Mouse (Mus musculus): Measurements from ENCODE around the gene Ms4a14.
"Not testable (repeated sequence)": the region's sequence is repeated elsewhere in the genome, so short reads cannot be mapped to it uniquely, and the experiment has no call there.

Ms4a14 gene

DNA sequence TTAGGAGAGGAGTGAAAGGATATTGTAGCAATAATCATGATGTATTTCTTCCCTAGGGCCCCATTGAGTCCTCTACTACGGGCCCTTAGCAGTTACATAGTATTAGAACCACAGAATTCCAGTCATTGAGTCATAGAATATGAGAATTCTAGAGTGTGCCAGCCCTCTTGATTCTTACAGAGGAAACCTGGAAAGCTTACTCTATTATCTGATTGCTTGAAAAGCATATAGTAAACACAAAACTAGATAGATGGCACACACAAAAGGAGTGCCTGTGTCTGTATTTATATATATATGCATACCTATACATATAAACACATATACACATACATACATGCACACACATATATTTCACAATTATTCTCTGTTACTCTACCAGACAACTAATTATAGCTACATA lies at the start of gene Ms4a14:
Gene Ms4a14, minus strand, starts transcription at position 101 of the 400 bp plus-strand sequence.
- in situ Hi-C loops (cut with MboI; ENCODE audit: unreplicated experiment in 2 of 2) = no loop called here

DNA sequence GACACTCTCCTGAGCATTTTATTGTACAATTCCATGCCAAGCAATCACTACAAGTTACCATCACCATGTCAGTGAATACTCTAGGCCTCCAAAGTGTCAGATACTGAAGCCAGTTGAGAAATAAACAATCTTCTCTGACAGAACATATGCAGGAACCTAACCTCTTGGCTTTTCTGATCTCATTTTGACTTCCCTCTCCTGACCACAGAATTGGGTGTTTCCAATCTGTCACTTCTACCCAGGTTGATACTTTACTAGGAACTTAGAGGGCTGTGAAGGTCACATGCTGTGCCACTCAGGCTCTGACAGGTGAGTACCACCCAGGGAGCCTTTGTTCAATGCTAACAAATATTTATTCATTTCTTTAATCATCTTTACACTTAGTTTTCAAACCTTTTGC lies 47.7 kb upstream of the Ms4a14 start:
- in situ Hi-C loops (cut with MboI; ENCODE audit: unreplicated experiment in 2 of 2) = no loop called here

DNA sequence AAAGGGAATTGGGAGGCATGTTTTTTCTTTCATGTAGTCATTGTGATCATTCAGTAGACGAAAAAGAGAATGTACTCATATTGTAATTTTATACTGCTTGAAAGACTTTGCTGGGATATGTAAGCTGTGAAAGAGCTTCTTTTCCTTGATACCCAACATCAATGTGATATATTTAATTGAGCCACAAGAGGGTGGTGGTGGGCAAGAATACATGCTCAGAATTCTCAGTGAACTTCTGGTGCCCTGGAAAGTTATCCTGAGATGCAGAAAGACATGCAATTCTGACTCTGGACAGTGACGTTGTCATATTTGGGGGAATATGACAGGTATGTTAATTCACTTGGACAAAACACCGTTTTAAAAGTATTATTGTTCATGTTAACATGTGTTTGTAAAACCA lies 45.9 kb upstream of the Ms4a14 start:
- in situ Hi-C loops (cut with MboI; ENCODE audit: unreplicated experiment in 2 of 2) = no loop called here

DNA sequence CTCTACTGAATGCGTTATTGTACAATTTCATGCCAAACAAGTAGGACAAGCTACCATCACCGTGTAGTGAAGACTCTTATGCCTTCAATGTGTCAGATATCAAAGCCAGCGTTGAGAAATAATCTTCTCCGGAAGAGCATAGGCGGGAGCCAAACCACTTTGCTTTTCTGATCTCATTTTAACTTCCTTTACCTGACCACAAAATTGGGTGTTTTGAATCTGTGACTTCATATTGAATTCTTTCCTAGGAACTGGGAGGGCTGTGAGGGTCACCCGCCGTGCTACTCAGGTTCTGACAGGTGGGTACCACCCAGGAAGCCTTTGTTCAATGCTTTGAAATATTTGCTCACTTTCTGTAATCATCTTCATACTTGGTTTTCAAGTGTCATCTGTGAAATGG lies 41.5 kb upstream of the Ms4a14 start:
- in situ Hi-C loops (cut with MboI; ENCODE audit: unreplicated experiment in 2 of 2) = loop anchor here in 1 of 2 experiments (5.0 kb wide), 1 partner anchor 247 kb away; the partner anchor contains the start of gene Ms4a6d

DNA sequence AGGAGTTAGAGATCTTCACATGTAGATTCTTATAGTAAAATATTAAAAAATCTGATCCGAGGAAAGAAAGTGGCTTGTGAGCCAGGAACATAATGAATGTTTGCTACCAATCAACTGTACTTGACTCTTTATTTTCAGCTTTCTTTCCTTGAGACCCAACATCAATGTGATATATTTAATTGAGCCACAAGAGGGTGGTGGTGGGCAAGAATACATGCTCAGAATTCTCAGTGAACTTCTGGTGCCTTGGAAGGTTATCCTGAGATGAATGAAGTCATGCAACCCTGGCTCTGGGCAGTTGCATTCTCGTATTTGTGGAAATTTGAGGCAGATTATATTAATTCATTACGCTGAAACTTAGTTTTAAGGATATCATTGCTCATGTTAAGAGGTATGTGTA lies 37.6 kb upstream of the Ms4a14 start:
- in situ Hi-C loops (cut with MboI; ENCODE audit: unreplicated experiment in 2 of 2) = no loop called here

DNA sequence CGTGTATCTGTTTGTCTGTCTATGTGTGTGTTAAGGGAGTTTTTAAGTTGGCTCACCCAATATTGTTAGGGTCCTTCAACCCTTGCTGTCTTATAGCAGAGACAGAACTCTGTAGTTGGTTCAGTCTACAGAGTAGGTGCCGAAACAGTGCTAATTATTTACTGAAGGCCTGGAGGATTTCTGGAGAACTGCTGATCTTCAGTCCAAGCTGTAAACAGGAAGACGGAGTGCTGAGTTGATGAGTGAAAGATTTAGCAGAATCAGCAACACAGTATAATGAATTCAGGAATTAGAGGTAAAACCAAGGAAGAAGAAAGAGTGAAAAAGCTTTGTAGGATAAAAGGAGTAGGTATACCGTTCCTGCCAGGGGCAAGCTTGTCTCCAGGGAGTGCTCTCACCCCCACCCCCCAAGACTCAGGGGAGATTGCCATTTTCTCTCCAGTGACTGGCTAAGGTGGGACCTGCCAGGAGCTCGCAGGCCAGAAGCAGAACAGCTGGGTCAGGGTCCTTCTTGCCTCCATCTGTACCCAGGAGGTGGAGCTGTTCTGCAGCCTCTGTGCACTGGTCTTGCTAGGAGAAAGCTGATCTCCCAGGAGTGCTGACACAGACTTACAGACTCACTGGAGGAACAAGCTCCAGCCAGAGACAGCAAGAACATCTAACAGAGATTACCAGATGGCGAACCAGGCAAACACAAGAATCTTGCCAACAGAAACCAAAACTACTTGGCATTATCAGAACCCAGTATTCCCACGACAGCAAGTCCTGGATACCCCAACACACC lies 35.6 kb upstream of the Ms4a14 start:
- in situ Hi-C loops (cut with MboI; ENCODE audit: unreplicated experiment in 2 of 2) = no loop called here

DNA sequence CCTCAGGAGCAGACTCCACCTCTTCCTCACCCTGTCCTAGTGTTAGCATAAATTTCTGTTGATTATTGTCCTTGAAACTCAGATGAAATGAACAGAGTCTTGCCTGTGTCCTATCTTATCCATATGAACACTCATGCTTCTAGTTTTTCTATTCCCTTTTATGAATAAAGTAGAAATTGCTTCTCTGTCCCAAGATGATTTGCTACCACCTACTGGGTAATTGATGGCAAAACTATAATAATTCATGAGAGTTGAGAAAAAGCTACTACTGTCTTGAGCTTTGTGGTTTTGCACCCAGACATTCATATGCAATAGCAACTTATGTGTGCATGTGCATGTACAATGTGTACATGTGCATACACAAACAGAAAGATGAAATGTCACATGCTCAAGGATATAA lies 29.7 kb upstream of the Ms4a14 start:
- in situ Hi-C loops (cut with MboI; ENCODE audit: unreplicated experiment in 2 of 2) = no loop called here

DNA sequence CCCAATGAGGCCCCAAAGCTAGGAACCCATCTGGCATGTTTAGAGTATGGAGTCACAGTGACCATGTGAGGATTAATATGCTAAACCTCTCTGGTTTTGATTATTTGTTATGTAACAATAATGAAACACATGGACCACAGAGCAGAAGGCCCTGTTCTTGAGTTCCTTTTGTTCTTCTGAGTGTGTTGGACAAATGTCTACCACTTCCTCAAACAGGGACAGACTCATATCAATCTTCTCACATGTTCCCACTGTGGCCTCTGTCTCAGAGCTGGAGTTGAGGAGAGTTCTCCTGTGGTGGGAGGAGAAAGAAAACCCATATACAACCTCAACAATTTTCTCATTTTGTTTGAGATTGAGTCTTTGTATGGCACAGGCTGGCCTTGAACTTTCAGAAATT lies 28.9 kb upstream of the Ms4a14 start:
- in situ Hi-C loops (cut with MboI; ENCODE audit: unreplicated experiment in 2 of 2) = no loop called here

DNA sequence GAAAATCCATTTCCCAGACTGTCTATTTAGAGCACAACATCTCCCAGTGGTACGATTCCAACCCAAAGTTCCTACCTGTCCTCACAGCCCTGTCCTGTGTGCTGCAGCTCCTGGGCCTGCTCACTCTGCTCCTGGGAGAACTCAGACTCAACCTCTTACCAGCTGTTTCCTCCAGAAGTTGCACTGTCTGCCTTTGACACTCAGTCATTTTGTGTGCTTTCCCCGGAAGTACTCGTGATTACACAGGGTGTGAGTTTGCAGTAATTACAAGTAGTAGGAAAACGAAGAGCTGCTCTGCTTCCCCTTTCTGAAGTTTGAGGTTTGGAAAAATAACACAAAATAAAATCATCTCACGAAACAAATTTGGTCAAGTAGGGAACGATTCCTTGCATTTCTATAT lies 21.7 kb upstream of the Ms4a14 start, which contains the start of gene Ms4a7:
Gene Ms4a7, minus strand, starts transcription at position 215 of the 400 bp plus-strand sequence.
- in situ Hi-C loops (cut with MboI; ENCODE audit: unreplicated experiment in 2 of 2) = no loop called here

DNA sequence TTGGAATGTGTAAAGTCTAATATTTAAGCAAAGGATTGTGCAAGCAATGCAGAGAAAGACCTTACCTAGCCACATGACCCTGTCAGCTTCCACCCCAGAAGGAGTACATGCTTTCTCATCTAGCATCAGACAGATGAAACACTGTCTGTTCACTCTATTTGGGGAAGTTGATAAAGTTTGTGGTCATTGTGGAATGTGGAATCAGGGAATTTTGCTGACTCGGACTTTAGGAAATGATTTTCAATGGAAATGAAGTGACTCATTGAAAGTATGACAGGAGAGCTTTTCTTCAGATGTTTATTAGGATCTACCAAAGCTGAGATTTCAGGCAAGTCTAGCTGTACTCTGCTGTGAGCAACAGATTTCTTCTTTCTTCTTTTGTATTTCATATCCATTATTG lies 6.9 kb upstream of the Ms4a14 start:
- in situ Hi-C loops (cut with MboI; ENCODE audit: unreplicated experiment in 2 of 2) = no loop called here

DNA sequence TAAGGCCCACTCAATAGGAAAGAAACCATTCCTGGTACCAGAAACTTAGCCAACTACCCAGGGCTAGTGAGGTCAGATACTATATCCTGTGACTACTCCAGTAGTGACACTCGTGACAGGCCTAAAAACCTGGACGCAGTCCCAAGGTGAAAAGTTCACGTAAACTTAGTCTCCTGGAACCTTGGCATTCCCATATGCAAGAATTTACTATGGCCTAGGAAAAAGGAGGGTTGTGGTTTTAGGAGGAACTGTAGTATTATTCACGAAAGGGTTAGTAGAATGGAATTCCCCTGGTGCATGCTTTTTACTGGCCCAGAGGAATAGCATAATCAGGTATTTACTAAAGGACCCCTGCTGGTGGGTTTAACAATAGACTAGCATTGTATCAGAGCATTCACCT lies 2.5 kb upstream of the Ms4a14 start:
- in situ Hi-C loops (cut with MboI; ENCODE audit: unreplicated experiment in 2 of 2) = no loop called here

DNA sequence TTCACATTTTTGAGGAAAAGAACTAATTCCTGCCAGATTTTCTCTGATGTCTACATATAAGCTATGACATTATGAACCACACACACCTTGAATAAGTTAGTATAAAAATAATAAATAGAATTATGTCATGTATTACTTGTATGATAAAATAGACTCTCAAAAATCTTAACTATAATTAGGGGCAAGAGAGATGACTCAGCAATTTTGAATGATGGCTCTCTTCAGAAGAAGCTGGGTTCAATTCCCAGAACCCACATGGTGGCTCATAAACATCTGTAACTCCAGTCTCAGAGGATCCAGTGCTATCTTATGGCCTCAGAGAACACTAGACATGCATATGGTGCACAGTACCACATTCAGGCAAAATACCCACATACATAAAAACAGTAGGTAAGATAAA lies 5.4 kb downstream of the Ms4a14 start:
- in situ Hi-C loops (cut with MboI; ENCODE audit: unreplicated experiment in 2 of 2) = no loop called here

DNA sequence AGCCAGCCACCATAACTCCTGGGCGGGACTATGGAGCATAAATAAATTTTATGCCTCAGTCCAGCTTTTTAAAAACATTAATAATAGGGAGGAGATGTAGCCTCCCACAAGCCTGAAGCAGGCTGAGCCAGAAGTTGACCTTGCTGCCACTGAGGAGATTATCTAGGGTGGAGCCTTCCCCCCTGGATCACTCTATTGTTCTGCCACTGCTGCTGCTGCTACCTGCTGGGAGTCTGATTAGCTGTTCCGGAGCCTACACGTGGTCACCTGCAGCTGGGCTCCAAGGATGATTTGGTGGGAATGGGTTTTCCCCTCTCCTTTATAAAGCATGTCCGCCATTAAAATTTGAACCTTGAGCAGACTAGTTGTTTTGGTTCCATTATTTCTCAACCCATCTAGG lies 14.7 kb downstream of the Ms4a14 start:
- in situ Hi-C loops (cut with MboI; ENCODE audit: unreplicated experiment in 2 of 2) = not testable (repeated sequence)

DNA sequence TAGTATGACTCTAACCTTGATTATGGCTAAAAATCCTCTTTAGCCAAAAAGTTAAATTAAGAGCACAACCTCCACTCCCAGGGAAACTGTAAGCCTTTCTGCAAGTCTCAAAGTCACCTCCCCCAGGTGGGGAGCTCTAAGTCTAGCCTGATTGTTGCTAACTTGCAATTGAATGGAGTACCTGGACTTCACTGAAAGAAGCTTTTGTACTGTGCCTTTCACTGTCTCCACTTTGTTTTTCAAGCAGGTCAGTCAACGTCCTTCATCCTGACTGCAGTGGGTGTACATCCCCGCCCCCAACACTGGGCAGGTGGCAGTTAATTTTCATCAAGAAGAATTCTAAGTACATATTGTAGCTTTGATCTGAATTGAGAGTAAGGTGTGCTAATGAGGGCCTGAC lies 15.3 kb downstream of the Ms4a14 start:
- in situ Hi-C loops (cut with MboI; ENCODE audit: unreplicated experiment in 2 of 2) = no loop called here

DNA sequence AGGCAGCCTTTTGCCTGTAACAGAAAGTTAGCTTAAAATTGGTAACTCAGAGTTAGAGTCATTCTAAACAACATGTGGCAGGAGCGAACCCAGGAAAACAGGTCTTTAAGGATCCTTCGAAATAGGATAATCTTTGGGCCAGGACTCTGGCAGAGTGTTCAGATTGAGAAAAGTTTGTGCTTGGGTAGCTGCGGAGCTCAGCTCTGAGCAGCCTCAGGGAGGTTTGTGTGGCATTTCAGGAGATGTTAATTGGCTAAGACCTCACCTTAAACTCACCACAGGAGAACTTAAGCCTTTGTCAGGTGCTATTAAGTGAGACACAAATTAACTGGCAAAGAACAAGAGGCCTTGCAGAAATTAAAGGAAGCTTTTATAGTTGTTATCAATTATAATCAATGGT lies 20.6 kb downstream of the Ms4a14 start:
- in situ Hi-C loops (cut with MboI; ENCODE audit: unreplicated experiment in 2 of 2) = not testable (repeated sequence)

DNA sequence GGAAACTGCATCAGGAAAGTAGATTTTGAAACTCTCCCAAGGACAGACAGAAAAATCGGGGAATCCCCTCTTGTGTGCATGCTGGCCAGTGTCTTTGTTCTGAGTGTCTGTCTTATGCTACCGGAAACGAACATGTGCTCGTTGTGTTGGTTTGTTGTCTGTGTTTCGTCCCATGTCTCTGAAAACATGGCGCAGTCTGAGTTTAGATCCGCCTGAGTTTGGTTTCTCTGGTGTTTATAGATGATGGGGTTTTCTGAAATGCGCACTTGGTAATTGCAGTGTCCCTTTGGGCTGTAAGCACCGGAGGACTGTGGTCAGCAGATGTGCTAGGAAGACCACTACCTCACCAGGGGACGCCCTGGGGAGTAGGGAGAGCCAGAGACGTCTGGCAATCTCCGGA lies 21.3 kb downstream of the Ms4a14 start:
- in situ Hi-C loops (cut with MboI; ENCODE audit: unreplicated experiment in 2 of 2) = no loop called here

DNA sequence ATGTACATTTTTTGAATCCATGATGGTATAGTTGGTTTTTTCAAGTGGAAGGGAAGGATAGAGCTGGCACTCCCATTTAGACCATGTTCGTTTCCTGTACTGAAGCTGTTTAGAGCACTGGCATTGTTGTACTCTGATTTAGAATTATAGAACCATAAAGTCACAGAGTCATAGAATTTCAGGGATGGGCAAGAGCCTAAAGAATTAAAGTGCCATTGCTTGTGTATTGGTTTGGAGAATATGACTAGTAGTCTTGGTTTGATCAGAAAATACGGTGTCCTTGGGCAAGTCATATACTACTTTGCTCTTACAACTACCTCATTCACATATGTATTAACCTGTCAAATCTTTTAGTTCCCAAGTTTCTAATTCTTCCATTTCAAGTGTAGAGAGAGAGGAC lies 30.5 kb downstream of the Ms4a14 start, which contains the start of gene Ms4a5:
Gene Ms4a5, minus strand, starts transcription at position 101 of the 400 bp plus-strand sequence.
- in situ Hi-C loops (cut with MboI; ENCODE audit: unreplicated experiment in 2 of 2) = no loop called here

DNA sequence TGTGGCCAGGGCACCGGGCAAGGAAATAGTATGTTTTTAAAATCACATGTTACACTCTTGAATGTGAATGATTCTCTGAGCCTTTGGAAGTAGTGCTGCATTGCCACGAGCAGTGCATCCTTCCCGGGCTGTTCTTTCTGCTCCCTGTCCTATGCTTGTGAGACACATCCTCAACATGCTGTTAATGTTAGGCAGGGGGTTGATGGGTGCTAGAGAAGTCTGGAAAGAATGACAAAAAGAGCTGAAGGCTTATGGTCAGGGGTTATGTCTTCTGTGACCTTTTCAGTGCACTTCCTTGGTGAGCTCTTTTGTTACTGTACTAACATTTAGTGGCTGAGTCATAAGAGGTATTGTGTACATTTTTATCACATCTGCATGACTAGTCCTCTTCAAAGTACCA lies 34.0 kb downstream of the Ms4a14 start:
- in situ Hi-C loops (cut with MboI; ENCODE audit: unreplicated experiment in 2 of 2) = no loop called here

DNA sequence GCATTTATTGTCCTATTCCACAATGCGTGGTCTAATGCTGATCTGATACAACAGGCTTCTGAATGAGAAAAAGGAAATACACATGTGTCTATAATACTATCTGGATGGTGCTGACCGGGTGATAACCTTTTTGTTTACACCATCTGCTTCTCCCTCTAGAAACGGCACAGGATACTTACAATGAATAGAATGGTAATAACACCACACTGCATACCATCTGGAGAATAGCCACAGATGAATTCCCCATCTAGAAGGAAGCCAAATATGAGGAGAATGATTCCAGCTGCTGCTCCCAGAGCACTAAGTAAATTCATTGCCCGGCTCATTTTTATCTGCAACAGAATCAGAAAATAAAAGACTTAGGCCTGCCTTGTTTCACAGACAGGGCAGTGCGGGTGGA lies 37.8 kb downstream of the Ms4a14 start:
- in situ Hi-C loops (cut with MboI; ENCODE audit: unreplicated experiment in 2 of 2) = no loop called here

DNA sequence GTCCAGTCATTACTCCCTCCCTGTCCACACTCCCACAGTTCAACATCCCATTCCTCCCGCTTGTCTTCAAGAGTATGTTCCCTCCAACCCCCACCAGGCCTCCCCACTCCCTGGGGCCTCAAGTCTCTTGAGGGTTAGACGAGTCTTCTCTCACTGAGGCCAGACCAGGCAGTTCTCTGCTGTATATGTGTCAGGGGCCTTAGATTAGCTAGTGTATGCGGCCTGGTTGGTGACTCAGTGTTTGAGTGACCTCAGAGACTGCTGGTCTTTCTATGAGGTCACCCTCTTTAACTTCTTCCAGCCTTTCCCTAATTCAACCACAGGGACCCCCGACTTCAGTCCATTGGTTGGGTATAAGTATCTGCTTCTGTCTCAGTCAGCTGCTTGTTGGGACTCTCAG lies 47.3 kb downstream of the Ms4a14 start:
- in situ Hi-C loops (cut with MboI; ENCODE audit: unreplicated experiment in 2 of 2) = no loop called here

DNA sequence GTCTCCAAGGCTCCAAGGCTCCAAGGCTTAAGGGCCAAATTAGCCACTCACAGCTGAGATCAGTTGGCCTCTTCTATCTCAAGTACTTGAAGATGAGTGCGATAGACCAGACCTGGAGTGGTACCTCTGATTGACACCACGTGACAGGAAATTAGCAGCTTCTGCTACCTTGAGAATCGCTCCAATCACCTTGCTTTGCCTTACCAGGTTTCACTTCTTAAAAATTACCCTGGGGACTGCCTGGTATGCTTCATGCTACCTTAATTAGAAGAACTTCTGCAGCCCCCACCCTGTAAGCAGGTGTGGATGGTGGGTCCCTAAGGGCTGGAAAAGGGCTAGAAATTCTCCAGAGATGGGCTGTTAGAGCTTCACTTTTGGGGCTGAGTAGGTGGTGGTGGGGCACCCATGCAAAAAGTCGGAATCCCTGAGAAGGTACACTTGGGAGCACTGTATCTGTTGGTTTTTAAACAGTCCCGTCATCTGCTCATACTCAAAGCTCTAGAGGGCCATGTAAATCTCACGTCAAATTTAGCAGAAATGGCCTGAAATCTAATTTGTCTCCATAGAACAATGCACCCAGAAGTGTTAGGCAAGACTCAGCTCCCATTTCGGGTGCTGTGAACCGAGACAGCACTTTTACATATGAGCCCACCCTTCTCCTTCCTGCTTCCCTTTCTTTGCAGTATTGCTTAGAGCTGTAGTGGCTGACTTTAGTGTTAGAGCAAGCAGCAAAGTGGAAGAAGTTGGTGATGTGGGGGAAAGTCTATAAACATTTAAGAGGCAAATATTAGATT lies 48.0 kb downstream of the Ms4a14 start, which contains the start of gene Ms4a1:
Gene Ms4a1, minus strand, starts transcription at position 190 of the 794 bp plus-strand sequence.
- in situ Hi-C loops (cut with MboI; ENCODE audit: unreplicated experiment in 2 of 2) = no loop called here

All from v-Abl transformed pro-B cells (cell line).